Mouse (Mus musculus) MEL (cell line): ENCODE data around the gene Tarsl2.

Experiments
- MAFK ChIP-seq: IDR thresholded peaks from 2 replicates; pipeline ENCODE4 v1.6.1; 2011; ENCODE audit warnings: low read depth, mild to moderate bottlenecking, low read length, improper control_type of control experiment, borderline replicate concordance
- MAX ChIP-seq: IDR thresholded peaks from 2 replicates; pipeline ENCODE4 v1.6.1; 2011; ENCODE audit warnings: low read length, improper control_type of control experiment
- POLR2A ChIP-seq, 2 experiments: IDR thresholded peaks; 2 replicates each; pipeline ENCODE4 v1.6.1; 2011 to 2012; ENCODE audit warnings: low read length in 2 of 2, mild to moderate bottlenecking in 2 of 2, control low read depth in 1 of 2, improper control_type of control experiment in 1 of 2, low read depth in 1 of 2, moderate library complexity in 1 of 2; ENCODE audit not compliant: control insufficient read depth in 1 of 2, insufficient read depth in 1 of 2, poor library complexity in 1 of 2
- RCOR1 ChIP-seq: IDR thresholded peaks from 2 replicates; pipeline ENCODE4 v1.6.1; 2012; ENCODE audit warnings: low read depth, mild to moderate bottlenecking, inconsistent platforms, low read length, improper control_type of control experiment

- no peak for TF ChIP-seq RCOR1
- no peak for TF ChIP-seq MAX
- TF ChIP-seq POLR2A (IDR thresholded peaks at IDR 0.05; ENCODE audit: control insufficient read depth in 1 of 2, insufficient read depth in 1 of 2, low read depth in 1 of 2, low read length in 2 of 2, poor library complexity in 1 of 2), result no peak
- TF ChIP-seq MAFK, result no peak
Observed at GRCm38 (mm10) chr7:65650662-65651061, 6.0 kb downstream of the Tarsl2 start.
